Mouse (Mus musculus) lung, postnatal 4 days (tissue): ENCODE data around the gene Gm21985.

Source experiments
- DNase-seq, 2 experiments: peaks; one replicate each; pipeline ENCODE4 v3.0.0; 2021

The Gm21985 gene

DNA sequence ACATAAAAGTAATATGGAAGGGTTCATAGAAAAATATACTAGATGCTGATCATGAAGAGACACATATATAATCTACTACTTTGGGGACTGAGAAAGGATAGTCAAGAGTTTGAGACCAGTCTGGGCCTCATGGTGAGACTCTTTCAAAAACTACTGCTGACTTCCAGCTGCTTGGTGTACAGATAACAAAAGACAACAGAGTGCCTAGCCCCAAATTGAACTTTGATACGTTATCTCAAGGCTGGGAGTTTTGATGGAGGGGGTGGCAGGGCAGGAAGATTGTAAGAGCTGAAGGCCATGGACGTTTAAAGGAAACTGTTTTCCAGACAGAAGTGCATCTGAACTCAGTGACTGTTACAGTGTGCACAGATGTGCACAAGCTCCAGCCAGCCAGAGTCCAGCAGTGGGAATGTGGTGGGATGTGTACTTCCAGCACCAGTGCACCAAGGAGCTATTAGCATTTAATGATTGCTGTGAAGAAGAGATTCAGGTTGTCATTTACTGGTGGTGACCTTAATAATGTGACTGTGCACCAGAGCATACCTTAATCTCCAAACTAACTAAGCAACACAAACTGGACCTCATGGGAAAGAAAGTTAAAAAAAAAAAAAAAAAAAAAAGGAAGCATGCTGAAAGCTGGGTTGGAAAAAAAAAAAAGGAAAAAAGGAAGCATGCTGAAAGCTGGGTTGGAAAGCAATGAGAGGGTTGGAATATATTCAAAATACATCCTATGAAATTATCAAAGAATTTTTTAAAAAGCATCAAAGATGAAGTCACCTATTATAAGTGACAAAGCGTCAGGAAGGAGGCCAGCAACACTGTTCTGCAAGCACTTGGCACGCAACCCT is 66.2 kb downstream of the Gm21985 start:
- no peak for DNase-seq

DNA sequence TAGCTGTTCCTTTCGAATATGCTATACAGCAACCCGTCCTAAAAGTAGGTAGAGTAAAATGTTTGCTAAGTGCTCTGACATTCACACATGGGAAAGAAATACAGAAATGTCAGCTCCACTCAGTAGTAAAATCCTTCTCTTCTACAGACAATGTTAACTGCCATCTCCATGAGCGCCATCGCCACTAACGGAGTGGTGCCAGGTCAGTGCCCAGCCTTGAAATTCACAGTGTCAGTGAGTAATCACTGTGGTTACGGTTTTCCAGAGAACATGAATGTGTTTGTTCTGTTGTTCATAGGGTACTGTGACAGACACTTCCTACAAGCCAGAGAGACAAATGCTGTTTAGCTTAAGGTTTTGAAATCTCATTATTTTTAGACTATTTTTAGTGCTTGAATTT is 71.1 kb downstream of the Gm21985 start:
- DNase-seq: no peak

GRCm38 (mm10) chr2:112339736-112340135 is 73.6 kb downstream of the Gm21985 start:
- no peak for DNase-seq

- no peak for DNase-seq
Observed at GRCm38 (mm10) chr2:112341117-112341516, 75.0 kb downstream of the Gm21985 start.

GRCm38 (mm10) chr2:112348246-112348645 is 82.1 kb downstream of the Gm21985 start:
- no peak for DNase-seq

DNA sequence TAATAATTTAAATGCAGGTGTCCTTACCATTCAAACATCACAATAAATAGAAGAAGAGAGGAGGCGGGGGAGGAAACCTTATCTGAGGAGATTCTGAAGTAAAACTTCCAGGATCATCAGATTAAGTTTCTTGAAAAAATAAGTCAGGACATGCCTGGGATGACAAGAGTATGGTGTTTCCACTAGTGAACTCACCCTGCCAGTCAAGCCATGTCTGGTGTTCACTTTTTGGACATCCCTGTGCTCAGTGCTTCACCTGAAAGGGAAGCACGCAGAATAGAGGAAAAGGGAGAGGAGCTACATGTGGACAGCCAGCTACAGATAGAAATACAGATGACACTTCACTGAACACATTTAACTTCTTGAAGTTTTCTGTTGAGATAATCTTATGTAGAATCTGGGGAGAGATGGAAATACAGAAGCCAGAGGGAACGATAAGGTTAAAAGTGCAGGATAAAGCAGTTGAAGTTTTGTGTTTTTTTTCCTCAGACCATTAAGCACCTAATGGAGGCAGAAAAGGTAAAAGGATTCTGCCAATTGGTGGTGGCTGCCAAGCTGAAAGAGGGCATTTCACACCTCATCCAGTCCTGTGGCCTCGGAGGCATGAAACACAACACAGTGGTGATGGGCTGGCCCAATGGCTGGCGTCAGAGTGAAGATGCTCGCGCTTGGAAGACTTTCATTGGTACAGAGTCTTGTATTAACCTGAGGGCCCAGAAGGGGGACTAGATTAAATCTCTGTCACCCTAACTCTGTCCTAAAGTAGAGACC is 87.8 kb downstream of the Gm21985 start:
- no peak for DNase-seq

- peak; percentile 14 to 41 for DNase-seq
Observed at GRCm38 (mm10) chr2:112359611-112360010, 93.5 kb downstream of the Gm21985 start.

GRCm38 (mm10) chr2:112360012-112360780 is 94.1 kb downstream of the Gm21985 start:
- no peak for DNase-seq

DNA sequence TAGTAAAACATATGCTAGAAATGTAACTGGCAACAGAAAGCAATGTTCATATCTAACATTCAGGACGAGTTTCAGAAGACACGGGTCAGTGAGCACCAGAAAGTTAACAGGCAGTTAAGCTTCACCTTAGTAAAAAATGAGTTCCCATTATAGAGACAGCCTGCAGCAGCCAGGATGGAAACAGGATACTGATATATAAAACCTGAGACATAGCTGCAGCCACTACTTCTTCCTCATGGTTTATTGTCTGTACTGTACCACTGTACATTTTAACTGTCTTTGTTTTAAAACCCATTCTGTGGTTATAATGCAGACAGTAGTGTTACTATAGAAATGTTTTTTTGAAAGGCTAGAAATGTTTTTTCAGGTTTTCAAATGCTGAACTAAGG is 94.7 kb downstream of the Gm21985 start:
- DNase-seq: no peak

- no peak for DNase-seq
Observed at GRCm38 (mm10) chr2:112367222-112367621, 101.1 kb downstream of the Gm21985 start.

DNA sequence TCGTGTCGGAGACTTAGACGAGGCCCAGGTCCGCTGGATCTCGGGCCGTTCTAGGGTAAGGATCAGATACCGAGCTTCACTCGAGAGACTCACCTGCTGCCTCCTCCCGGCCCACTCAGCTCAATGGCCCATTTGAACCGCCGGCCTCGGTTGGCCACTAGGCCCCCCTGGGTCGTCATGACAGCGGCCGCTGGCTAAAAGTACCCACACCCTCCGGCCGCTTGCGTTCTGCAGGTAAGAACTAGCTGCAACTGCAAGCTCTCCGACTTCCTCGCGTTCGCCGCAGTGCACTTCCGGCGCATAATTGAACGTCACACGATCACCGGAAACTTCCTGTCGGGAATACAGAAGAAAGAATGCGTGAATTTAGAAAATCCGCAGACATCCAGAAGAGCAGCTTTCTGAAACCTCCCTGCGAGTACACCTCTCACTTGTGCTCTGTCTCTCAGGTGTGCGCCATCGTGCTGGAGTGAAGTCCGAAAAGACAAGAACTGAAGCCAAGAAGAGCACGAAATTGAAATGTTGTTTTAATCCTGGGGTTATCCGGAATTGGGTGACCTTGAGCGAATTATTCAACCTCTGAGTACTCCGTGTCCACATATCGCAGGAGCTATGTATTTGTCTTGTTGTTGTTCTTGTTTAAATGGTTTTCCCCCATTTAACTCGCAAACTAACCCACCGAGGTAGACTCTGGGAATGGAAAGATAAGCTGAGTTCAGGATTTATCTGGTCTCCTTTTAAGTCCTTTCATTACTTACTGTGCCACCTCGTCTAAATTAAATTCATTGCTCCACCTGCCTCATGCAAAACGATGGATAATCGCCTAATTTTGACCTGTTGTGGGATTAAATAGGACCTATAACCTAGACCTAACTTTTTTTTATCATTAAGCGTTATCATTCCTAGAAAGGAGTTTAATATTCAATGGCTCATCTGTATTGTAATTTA is 101.9 kb downstream of the Gm21985 start, which contains the start of gene Emc4:
Emc4 (minus strand) TSS at position 302 of the 948 bp plus-strand sequence.
- DNase-seq: peak; percentile 90 to 92

DNA sequence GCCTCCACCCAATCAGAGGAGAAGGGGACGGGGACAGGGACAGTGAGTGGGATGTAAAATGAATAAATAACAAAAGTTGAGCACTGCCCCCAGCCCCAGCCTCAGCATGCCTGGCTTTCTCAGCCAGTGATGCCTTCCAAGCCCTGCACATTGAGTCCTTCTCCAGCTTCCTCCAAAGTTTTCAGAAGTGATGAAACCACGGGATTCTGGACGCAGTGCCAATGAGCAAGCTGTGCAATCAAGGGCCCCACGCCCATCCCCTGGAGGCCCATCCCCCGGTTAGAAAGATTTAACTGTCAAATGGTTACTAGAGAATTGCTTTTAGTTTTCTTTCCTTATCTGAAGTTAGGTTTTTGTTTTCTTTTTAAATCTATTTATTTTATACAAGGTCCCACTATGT is 103.8 kb downstream of the Gm21985 start:
- DNase-seq: no peak

- DNase-seq: no peak
Observed at GRCm38 (mm10) chr2:112373141-112373540, 107.0 kb downstream of the Gm21985 start.

GRCm38 (mm10) chr2:112374610-112375009 is 108.5 kb downstream of the Gm21985 start:
- DNase-seq: peak; percentile 26 to 55

DNA sequence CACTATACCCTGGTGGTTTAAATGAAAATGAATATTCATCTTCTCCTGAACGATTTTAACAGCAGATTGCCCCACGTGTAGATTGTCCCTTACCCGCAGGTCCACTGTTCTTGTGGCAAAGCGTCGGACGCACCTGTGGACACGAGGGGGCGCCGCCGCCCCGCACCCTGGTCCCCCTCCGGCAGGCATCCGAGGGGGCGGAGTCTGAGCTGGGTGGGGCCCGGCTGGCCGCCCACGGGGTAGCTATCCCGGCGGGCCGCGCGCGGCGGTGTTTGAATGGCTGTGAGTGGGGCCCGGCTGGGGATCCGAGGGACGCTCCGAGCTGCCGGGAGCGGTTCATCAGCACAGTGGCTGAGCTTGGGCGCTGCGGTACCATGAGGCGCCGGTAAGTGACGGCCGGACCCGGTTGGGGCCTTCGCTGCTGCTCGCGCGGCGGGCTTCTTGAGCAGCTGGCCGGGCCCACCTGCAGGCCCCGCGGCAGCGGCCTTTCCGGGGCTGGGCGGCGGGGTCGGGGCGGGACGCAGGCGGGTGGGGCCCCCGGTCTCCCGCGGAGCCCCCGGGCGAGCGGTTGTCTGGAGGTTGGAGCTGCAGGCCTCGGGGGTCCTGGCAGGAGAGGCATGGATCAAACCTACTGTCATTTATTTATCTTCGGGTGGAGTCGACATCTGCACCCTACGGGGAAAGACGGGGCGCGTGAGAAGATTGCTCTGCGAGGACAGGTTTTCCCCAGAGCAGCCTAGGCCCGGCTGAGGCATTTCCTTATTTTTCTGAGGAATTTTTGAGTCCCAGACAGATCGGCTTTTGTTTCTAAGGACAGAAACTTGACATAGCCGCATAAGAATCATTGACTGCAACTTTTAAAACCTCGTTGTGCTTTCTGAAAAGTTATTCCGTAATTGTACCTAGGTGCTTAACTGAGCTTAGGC is 113.1 kb downstream of the Gm21985 start, which contains the start of gene Katnbl1:
Katnbl1 (plus strand) TSS at position 239 of the 926 bp plus-strand sequence.
- DNase-seq: peak; percentile 95 to 97

DNA sequence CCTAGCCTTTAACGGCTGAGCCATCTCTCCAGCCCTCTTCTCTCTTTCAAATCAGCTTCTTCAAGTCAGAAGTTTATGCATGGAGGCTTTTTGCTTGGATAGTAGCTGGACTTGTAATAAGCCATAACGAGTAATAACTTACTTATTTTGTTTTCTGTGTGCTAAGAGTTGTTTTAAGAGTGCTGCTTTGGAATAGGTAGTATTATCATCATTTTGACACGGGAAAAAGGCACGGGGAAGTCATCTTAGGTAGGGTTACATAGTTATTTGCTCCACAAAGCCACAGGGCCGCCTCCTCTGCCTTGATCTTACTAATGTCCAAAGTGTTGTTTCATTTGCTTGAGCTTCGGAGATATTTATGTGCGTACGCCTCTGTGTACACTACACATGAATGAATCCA is 114.0 kb downstream of the Gm21985 start:
- DNase-seq: no peak

GRCm38 (mm10) chr2:112381219-112381618 is 115.1 kb downstream of the Gm21985 start:
- DNase-seq: no peak

DNA sequence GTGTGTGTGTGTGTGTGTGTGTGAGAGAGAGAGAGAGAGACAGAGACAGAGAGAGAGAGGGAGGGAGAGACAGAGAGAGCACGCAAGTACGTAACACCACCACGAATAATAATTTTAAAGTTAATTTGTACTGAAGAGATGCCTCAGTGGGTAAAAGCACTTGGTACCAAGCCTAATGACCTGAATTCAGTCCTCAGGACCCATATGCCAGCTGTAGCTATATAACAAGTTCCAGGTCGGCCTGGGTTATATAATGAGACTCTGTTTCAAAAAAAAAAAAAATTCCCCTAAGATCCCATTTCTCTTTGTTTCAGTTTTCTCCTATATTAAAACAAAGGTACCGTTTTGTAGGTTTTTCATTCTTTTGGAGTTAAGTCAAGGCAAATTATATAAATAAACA is 124.7 kb downstream of the Gm21985 start:
- no peak for DNase-seq

DNA sequence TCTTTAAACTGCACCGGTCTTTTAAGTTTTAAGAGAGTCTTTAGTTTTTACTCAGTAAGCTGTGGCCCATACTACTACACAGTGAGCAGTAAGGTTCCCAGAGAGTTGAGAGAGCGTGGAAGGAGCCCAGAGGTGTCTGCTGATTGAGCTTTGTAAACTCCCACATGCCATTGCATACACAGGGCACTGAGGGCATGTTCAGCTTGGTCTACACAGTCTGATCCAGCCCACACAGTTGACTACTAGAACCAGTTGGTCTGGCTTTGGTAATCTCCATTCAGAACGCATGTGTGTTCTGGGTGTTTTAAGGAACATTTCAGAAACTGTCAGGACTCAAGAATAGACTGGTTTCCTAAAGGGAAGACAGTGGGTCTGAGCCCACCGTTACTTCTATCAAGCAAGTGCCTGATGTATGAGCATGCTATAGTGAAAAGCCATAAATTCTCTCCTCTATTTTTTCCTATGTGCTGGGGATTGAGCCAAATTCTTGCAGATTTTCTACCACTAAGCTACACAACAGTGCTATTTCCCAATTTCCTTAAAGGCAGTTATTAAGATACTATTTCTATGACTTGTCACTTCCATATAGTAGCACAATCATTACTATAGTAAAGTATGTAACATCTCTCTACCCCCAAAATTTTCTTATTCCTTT is 125.4 kb downstream of the Gm21985 start:
- DNase-seq: no peak

GRCm38 (mm10) chr2:112392689-112393088 is 126.6 kb downstream of the Gm21985 start:
- no peak for DNase-seq
